Mouse (Mus musculus): ENCODE data around the gene D630045J12Rik.

Gene D630045J12Rik

DNA sequence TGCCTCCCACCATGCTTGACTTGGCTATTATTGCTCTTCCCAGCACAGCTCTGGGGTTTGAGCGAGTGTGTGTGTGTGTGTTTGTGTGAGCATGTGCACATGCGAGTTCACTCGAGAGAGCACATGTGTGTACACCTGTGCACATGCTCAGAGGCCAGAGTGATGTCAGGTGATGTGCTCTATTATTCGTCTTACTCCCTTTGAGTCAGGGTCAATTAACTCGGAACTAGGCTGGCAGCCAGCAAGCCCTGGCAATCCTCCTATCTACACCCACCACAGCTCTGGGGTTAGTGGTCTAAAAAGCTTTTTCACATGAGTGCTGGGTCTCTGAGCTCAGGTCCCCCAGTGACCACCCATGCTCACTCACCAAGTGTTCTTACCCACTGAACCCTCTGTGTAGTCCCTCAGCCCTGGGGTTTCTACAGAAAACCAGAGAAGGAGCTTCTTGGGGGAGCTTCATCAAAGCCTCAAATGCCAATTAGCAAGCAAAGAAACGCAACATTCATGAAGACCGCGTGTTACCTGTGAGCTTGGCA is 11.4 kb downstream of the D630045J12Rik start:
- no peak for DNase-seq (ENCODE audit: low read depth)

GRCm38 (mm10) chr6:38241508-38241907 is 12.3 kb downstream of the D630045J12Rik start:
- no peak for DNase-seq (ENCODE audit: low read depth)

DNA sequence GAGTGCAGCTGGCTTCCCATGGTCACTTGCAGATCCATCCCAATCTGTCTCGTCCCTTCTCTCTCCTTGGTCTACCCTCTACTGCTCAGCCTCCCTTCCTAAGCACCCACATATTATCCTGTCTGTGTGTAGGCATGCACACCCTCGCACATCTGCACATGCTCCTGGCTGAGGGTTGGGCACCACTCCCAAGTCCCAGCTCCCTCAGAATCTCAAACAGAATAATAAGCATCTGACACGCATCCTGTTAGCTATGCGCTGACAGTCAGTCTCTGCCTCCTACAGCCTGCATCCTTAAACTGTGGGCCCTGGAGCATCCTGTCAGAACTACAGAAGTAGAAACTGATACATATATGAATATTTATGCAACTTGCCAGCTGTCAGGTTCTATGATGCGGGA is 13.2 kb downstream of the D630045J12Rik start:
- no peak for DNase-seq (ENCODE audit: low read depth)

- no peak for DNase-seq (ENCODE audit: low read depth)
These were observed 15.4 kb downstream of the D630045J12Rik start for GRCm38 (mm10) chr6:38238382-38238781.

DNA sequence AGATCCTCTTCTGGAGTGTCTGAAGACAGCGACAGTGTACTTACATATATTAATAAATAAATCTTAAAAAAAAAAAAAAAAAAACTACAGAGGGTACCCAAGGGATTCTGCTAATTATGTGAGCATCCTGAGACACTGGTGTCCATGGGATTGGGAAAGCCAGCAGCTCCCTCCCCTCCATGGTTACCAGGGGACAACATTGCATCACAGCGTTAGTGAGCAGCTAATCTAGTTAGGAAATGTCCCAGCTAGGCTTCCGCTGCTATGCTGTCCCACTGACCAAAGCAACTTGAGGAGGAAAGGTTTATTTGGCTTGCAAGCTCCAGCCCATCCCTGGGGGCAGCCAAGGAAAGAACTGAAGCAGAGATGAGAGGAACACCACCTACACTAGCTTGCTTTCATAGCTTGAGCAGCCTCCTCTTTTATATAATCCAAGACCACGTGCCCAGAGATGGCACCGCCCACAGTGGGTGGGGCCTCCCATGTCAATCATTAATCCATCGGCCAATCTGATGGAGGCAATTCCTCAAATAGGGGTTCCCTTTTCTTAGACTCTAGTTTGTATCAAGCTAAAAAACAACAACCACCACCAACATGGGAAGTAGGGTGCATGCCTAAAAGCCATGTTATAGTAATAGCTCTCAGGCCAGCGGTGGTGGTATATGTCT is 17.7 kb downstream of the D630045J12Rik start:
- no peak for DNase-seq (ENCODE audit: low read depth)

DNA sequence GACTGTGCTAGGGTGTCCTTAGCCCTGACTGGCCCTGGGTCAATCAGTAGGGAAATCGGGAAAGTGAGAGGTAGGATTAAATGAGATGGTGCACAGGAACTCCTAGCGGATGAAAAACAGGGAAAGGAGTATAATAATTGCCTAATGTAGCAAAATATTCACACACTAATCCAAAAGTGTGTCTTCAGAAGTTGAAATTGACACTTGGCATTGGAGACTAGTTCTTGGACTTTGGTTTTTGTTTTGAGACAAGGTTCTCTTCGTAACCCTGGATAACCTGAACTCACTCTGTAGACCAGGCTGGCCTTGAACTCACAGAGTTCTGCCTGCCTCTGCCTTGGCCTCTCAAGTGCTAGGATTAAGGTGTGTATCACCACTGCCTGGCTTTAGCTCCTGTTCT is 20.0 kb downstream of the D630045J12Rik start:
- DNase-seq (ENCODE audit: low read depth), result no peak

DNA sequence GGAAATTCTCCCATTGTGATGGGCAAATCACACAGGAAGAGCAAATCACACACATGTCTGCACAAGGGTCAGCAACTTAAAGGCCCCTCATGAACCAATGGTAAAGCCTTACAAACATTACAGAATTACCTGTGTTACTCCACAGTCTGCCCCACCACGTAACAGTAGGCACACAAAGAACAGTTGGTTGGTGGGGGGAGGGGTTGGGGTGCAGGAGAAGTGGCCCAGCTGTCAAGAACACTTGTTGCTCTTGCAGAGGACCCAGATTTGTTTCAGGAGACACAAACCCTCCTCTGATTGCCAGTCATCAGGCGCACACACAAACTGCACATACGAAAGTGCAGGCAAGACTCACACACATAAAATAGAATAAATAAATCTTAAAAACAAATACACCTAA is 20.9 kb downstream of the D630045J12Rik start:
- no peak for DNase-seq (ENCODE audit: low read depth)

DNA sequence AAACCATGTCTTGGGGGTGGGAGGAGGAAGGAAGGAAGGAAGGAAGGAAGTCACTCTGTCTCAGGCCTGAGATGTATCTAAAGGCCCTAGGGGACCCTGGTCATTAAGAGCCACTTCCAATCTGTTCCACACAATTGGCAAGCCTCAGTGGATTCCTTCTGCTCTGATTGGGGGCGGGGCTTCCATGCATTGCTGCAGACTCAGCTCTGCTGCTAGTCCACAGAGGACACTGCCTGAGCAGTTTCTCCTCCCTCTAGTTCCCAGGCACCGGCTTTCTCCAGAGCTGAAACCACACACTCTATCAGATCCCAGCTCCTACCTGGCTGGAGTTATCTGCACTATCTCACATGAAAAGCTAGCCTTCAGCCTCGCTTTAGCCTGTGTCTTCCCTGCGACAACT is 21.8 kb downstream of the D630045J12Rik start:
- DNase-seq (ENCODE audit: low read depth), result no peak

- no peak for DNase-seq (ENCODE audit: low read depth)
These were observed 29.7 kb downstream of the D630045J12Rik start for GRCm38 (mm10) chr6:38224079-38224478.

DNA sequence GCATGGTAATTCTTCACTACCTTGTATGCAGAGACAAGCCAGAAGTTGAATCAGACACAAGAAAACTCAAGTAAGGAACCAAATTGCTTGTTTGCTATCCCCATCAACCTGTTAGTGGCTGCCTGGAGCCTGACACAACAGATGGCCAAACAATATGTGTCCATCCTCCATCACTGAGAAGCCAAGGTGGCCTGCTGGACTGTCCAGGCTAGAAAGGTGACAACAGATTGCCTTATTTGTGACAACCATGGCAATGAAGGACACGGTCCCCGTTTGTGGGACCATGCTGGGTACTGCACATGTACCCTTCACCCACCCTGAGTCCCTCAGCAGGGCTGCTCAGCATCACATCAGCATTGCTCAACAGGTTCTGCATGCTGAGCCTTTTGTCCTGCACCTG is 34.5 kb downstream of the D630045J12Rik start:
- no peak for DNase-seq (ENCODE audit: low read depth)

- no peak for DNase-seq (ENCODE audit: low read depth)
These were observed 38.2 kb downstream of the D630045J12Rik start for GRCm38 (mm10) chr6:38215448-38216110.

GRCm38 (mm10) chr6:38207621-38208020 is 46.2 kb downstream of the D630045J12Rik start:
- DNase-seq (ENCODE audit: low read depth), result no peak

DNA sequence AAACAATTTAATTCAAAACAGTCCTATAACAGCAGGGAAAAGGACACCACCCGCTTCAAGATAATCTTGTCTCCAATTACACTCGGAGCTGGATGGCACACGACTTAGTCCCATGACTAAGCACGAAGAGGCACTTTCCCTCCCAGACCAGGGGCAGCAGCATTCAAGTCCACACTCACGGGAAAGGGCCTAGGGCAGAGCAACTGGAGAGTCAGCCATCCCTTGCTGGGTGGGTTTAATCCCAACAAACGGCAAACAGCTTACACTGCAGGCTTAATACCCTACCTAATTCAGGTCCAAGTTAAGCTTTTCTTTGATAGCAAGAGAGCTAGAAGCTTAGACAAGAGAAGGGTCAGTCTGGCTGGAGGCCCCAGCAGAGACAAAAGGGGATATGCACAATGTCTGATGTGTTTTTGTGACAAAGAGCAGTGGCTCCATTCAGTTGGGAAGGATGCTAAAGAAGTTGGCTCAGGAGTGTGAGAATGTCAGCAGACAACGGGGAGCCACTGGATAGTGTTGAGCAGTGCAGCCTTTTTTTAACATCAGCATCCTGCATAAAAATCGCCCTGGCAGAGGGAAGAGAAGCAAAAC is 46.8 kb downstream of the D630045J12Rik start:
- DNase-seq (ENCODE audit: low read depth), result no peak

- no peak for DNase-seq (ENCODE audit: low read depth)
These were observed 48.4 kb downstream of the D630045J12Rik start for GRCm38 (mm10) chr6:38205375-38205774.

GRCm38 (mm10) chr6:38203820-38204219 is 50.0 kb downstream of the D630045J12Rik start:
- DNase-seq (ENCODE audit: low read depth), result no peak

GRCm38 (mm10) chr6:38202816-38203215 is 51.0 kb downstream of the D630045J12Rik start:
- DNase-seq (ENCODE audit: low read depth), result no peak

- DNase-seq (ENCODE audit: low read depth), result no peak
These were observed 52.3 kb downstream of the D630045J12Rik start for GRCm38 (mm10) chr6:38201495-38201894.

DNA sequence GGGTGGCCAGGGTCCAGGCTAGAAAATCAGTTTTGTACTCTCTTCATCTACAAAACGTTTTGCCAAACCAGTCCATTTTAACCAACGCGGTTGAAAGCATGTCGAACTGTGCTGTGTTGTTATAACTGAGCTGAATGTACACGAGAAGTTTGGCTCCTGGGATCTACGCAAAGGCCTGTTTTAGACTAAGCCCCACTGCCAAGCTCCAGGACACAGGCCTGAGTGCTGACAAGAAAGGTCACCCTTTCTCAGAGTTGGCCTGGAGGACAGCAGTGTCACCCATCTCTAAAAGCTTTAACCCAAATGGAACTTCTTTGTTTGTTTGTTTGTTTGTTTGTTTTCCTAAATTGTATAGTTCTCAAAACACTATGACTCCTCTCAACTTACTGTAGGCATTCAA is 54.2 kb downstream of the D630045J12Rik start:
- no peak for DNase-seq (ENCODE audit: low read depth)

- no peak for DNase-seq (ENCODE audit: low read depth)
These were observed 55.1 kb downstream of the D630045J12Rik start for GRCm38 (mm10) chr6:38198727-38199126.

DNA sequence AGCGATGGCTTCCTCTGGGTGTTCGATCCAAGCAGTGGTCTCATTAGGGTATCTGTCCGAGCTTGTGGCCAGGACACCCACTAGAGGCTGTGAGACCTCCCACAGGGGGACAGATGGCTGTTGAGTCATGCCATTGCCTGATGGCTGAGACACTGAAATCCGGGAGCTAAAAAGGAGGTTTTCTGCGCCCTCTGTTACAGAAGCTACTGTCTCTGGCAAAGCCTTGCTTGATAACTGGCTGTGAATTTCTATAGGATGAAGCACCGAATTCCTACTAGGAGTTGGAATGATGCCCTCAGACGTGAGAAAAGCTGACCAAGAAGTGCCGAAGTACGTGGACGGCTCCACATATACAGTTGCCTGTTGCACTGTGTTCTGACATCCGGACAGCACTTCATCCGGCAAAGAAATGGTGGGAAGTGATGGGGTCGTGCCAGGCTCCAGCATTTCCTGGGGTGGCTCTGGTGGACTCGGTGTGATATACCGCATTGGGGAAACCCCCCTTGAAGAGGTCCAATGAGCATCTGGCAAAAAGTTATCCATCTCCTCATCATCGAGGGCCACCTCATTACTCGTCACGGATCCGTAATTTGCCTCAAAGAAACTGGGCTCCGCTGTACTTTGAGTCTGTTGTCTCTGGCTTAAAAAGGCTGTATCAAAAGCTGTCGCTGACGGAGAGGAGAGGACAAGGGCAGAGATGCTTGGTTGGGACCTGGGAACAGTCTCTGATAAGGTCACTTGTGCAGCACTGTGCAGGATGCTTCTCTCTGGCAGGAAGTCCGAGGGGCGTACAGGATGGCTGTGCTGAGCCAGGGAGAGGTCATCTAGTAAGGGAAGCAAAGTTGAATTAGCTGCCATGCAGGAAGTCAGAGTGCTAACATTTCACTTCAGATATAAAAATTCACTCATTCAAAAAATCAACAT is 57.3 kb downstream of the D630045J12Rik start:
- no peak for DNase-seq (ENCODE audit: low read depth)

DNA sequence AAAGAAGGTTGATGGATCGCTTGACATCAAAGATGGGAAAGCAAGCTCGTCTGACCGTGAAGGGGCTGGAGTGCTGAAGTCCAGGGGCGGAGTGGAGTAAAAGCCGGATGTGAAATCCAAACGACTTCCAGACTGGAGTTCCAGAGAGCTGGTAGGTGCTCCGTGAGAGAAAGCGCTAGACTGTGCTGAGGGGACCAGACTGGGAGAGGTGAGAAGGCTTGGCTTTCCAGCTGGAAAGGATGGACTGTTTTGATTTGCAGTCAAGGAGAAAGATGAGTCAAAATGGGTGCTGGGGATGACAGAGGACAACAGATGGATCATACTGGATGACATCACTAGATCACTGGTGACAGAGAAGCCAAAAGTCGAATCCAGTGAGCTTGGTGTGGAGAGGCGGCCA is 58.5 kb downstream of the D630045J12Rik start:
- DNase-seq (ENCODE audit: low read depth), result no peak

- no peak for DNase-seq (ENCODE audit: low read depth)
These were observed 59.8 kb downstream of the D630045J12Rik start for GRCm38 (mm10) chr6:38194046-38194445.

Measured in c-Kit-positive CD71-positive TER-119-negative erythroid progenitor cells, embryonic 14.5 days (primary cell).